Mouse (Mus musculus) MEL (cell line): ENCODE results near the gene Copz1. TPM values are rescaled to one million over a fixed set of nuclear protein-coding genes. Genes with fewer than 3 reads are reported as not detected.

Source experiments
- DNase-seq: peaks from one replicate; pipeline ENCODE4 v3.0.0; 2011; ENCODE audit warnings: low read depth, low spot score
- H3K27ac ChIP-seq: 2 replicates; pipeline ENCODE4 v1.5.1; 2012; ENCODE audit warnings: low read depth, mild to moderate bottlenecking, control low read depth, low read length, moderate library complexity; ENCODE audit not compliant: control insufficient read depth
- H3K27me3 ChIP-seq, 2 experiments: fragments of 150-350 bp in 1 of 2; sonication (generic) in 1 of 2; 2 replicates each; pipeline ENCODE4 v1.6.1; 2012; ENCODE audit warnings: low read length in 2 of 2, mild to moderate bottlenecking in 2 of 2, improper control_type of control experiment in 1 of 2, moderate library complexity in 1 of 2; ENCODE audit not compliant: insufficient read depth in 2 of 2, control insufficient read depth in 1 of 2
- H3K36me3 ChIP-seq, 2 experiments: 2 replicates each; pipeline ENCODE4 v1.6.1; 2012 to 2014; ENCODE audit warnings: low read length in 2 of 2, improper control_type of control experiment in 1 of 2, inconsistent platforms in 1 of 2, mild to moderate bottlenecking in 1 of 2; ENCODE audit not compliant: insufficient read depth in 2 of 2, control insufficient read depth in 1 of 2
- H3K4me1 ChIP-seq, 2 experiments: fragments of 150-350 bp in 1 of 2; sonication (generic) in 1 of 2; 2 replicates each; pipeline ENCODE4 v1.6.1; 2012; ENCODE audit warnings: low read length in 2 of 2, improper control_type of control experiment in 1 of 2, mild to moderate bottlenecking in 1 of 2; ENCODE audit not compliant: insufficient read depth in 2 of 2, control insufficient read depth in 1 of 2
- H3K4me3 ChIP-seq, 2 experiments: fragments of 150-350 bp in 1 of 2; sonication (generic) in 1 of 2; 2 replicates each; pipeline ENCODE4 v1.5.1; 2012; ENCODE audit warnings: low read depth in 2 of 2, low read length in 2 of 2, mild to moderate bottlenecking in 2 of 2, moderate library complexity in 2 of 2, control low read depth in 1 of 2, improper control_type of control experiment in 1 of 2; ENCODE audit not compliant: control insufficient read depth in 1 of 2, insufficient read depth in 1 of 2
- H3K79me2 ChIP-seq: 2 replicates; pipeline ENCODE4 v1.6.1; 2012; ENCODE audit warnings: mild to moderate bottlenecking, low read length, moderate library complexity; ENCODE audit not compliant: control insufficient read depth, poor library complexity, insufficient read depth
- H3K9ac ChIP-seq: 2 replicates; pipeline ENCODE4 v1.6.1; 2012; ENCODE audit warnings: low read depth, mild to moderate bottlenecking, control low read depth, low read length, moderate library complexity; ENCODE audit not compliant: control insufficient read depth, poor library complexity, severe bottlenecking
- H3K9me3 ChIP-seq: fragments of 150-350 bp; sonication (generic); replicated peaks from 2 replicates; pipeline ENCODE4 v1.6.1; 2012; ENCODE audit warnings: mild to moderate bottlenecking, low read length, improper control_type of control experiment, moderate library complexity; ENCODE audit not compliant: insufficient read depth
- BHLHE40 ChIP-seq: IDR thresholded peaks from 2 replicates; pipeline ENCODE4 v1.6.1; 2012; ENCODE audit warnings: low read depth, mild to moderate bottlenecking, inconsistent platforms, low read length, improper control_type of control experiment, borderline replicate concordance
- CHD1 ChIP-seq: IDR thresholded peaks from 2 replicates; pipeline ENCODE4 v1.6.1; 2012; ENCODE audit warnings: low read depth, mild to moderate bottlenecking, inconsistent platforms, low read length, improper control_type of control experiment
- CHD2 ChIP-seq: IDR thresholded peaks from 2 replicates; pipeline ENCODE4 v1.6.1; 2011; ENCODE audit warnings: low read length, improper control_type of control experiment
- CTCF ChIP-seq, 3 experiments: IDR thresholded peaks in 2 of 3; conservative IDR thresholded peaks in 1 of 3; 2 replicates each; pipeline ENCODE4 v1.5.1; 2011 to 2012; ENCODE audit warnings: low read length in 3 of 3, low read depth in 2 of 3, mild to moderate bottlenecking in 2 of 3, improper control_type of control experiment in 1 of 3, inconsistent platforms in 1 of 3, mixed read lengths in 1 of 3, moderate library complexity in 1 of 3; ENCODE audit not compliant: control insufficient read depth in 1 of 3, insufficient read depth in 1 of 3, poor library complexity in 1 of 3, severe bottlenecking in 1 of 3
- ELF1 ChIP-seq: IDR thresholded peaks from 2 replicates; pipeline ENCODE4 v1.6.1; 2014; ENCODE audit warnings: low read depth, mild to moderate bottlenecking, inconsistent platforms, low read length, improper control_type of control experiment, moderate library complexity
- EP300 ChIP-seq, 2 experiments: IDR thresholded peaks; 2 replicates each; pipeline ENCODE4 v1.6.1; 2011; ENCODE audit warnings: improper control_type of control experiment in 2 of 2, low read length in 2 of 2, low read depth in 1 of 2, mild to moderate bottlenecking in 1 of 2
- ETS1 ChIP-seq: IDR thresholded peaks from 2 replicates; pipeline ENCODE4 v1.6.1; 2012; ENCODE audit warnings: low read depth, mild to moderate bottlenecking, inconsistent platforms, low read length, improper control_type of control experiment, moderate library complexity
- GABPA ChIP-seq: IDR thresholded peaks from 2 replicates; pipeline ENCODE4 v1.6.1; 2012; ENCODE audit warnings: low read depth, mild to moderate bottlenecking, inconsistent platforms, low read length, improper control_type of control experiment, moderate library complexity
- GATA1 ChIP-seq: IDR thresholded peaks from 2 replicates; pipeline ENCODE4 v1.6.1; 2011; ENCODE audit warnings: low read depth, low read length, improper control_type of control experiment
- HCFC1 ChIP-seq: IDR thresholded peaks from 2 replicates; pipeline ENCODE4 v1.6.1; 2012; ENCODE audit warnings: low read depth, mild to moderate bottlenecking, inconsistent platforms, low read length, improper control_type of control experiment, moderate library complexity
- JUND ChIP-seq: IDR thresholded peaks from 2 replicates; pipeline ENCODE4 v1.6.1; 2011; ENCODE audit warnings: low read depth, mild to moderate bottlenecking, improper control_type of control experiment, low read length
- KAT2A ChIP-seq: conservative IDR thresholded peaks from 2 replicates; pipeline ENCODE4 v1.6.1; 2012; ENCODE audit warnings: low read depth, low read length, improper control_type of control experiment, inconsistent platforms
- MAFK ChIP-seq: IDR thresholded peaks from 2 replicates; pipeline ENCODE4 v1.6.1; 2011; ENCODE audit warnings: low read depth, mild to moderate bottlenecking, low read length, improper control_type of control experiment, borderline replicate concordance
- MAZ ChIP-seq: IDR thresholded peaks from 2 replicates; pipeline ENCODE4 v1.6.1; 2012; ENCODE audit warnings: low read depth, mild to moderate bottlenecking, inconsistent platforms, low read length, improper control_type of control experiment
- MEF2A ChIP-seq: IDR thresholded peaks from 2 replicates; pipeline ENCODE4 v1.6.1; 2014; ENCODE audit warnings: low read depth, mild to moderate bottlenecking, inconsistent platforms, low read length, improper control_type of control experiment; ENCODE audit not compliant: poor library complexity, insufficient replicate concordance, severe bottlenecking; ENCODE audit errors: extremely low read depth
- MXI1 ChIP-seq: IDR thresholded peaks from 2 replicates; pipeline ENCODE4 v1.6.1; 2011; ENCODE audit warnings: mild to moderate bottlenecking, low read depth, low read length, improper control_type of control experiment
- MYB ChIP-seq: IDR thresholded peaks from 2 replicates; pipeline ENCODE4 v1.6.1; 2011; ENCODE audit warnings: mild to moderate bottlenecking, low read depth, low read length, improper control_type of control experiment
- NELFE ChIP-seq: IDR thresholded peaks from 2 replicates; pipeline ENCODE4 v1.6.1; 2011; ENCODE audit warnings: low read depth, low read length, improper control_type of control experiment
- NRF1 ChIP-seq: IDR thresholded peaks from 2 replicates; pipeline ENCODE4 v1.6.1; 2014; ENCODE audit warnings: low read depth, mild to moderate bottlenecking, inconsistent platforms, low read length, improper control_type of control experiment, moderate library complexity; ENCODE audit not compliant: poor library complexity, insufficient read depth, severe bottlenecking
- POLR2A ChIP-seq, 2 experiments: IDR thresholded peaks; 2 replicates each; pipeline ENCODE4 v1.6.1; 2011 to 2012; ENCODE audit warnings: low read length in 2 of 2, mild to moderate bottlenecking in 2 of 2, control low read depth in 1 of 2, improper control_type of control experiment in 1 of 2, low read depth in 1 of 2, moderate library complexity in 1 of 2; ENCODE audit not compliant: control insufficient read depth in 1 of 2, insufficient read depth in 1 of 2, poor library complexity in 1 of 2
- POLR2AphosphoS2 ChIP-seq: IDR thresholded peaks from 2 replicates; pipeline ENCODE4 v1.6.1; 2011; ENCODE audit warnings: low read length, improper control_type of control experiment
- POLR2AphosphoS5 ChIP-seq: IDR thresholded peaks from 2 replicates; pipeline ENCODE4 v1.6.1; 2012; ENCODE audit warnings: low read depth, borderline replicate concordance, mild to moderate bottlenecking, inconsistent platforms, low read length, moderate library complexity, mixed read lengths
- RAD21 ChIP-seq: IDR thresholded peaks from 2 replicates; pipeline ENCODE4 v1.6.1; 2011; ENCODE audit warnings: mild to moderate bottlenecking, low read depth, low read length, improper control_type of control experiment
- RCOR1 ChIP-seq: IDR thresholded peaks from 2 replicates; pipeline ENCODE4 v1.6.1; 2012; ENCODE audit warnings: low read depth, mild to moderate bottlenecking, inconsistent platforms, low read length, improper control_type of control experiment
- SIN3A ChIP-seq: IDR thresholded peaks from 2 replicates; pipeline ENCODE4 v1.6.1; 2012; ENCODE audit warnings: low read length, improper control_type of control experiment, inconsistent platforms
- SMC3 ChIP-seq: IDR thresholded peaks from 2 replicates; pipeline ENCODE4 v1.6.1; 2011; ENCODE audit warnings: low read depth, low read length, improper control_type of control experiment
- TAL1 ChIP-seq: IDR thresholded peaks from 2 replicates; pipeline ENCODE4 v1.6.1; 2012; ENCODE audit warnings: mild to moderate bottlenecking, inconsistent platforms, low read length, moderate library complexity, mixed read lengths
- TBP ChIP-seq: IDR thresholded peaks from 2 replicates; pipeline ENCODE4 v1.8.0; 2011; ENCODE audit warnings: low read depth, low read length, improper control_type of control experiment
- TCF12 ChIP-seq: IDR thresholded peaks from 2 replicates; pipeline ENCODE4 v1.6.1; 2014; ENCODE audit warnings: low read depth, mild to moderate bottlenecking, inconsistent platforms, low read length, improper control_type of control experiment, moderate library complexity
- UBTF ChIP-seq: IDR thresholded peaks from 2 replicates; pipeline ENCODE4 v1.6.1; 2012; ENCODE audit warnings: low read depth, mild to moderate bottlenecking, inconsistent platforms, low read length, improper control_type of control experiment, moderate library complexity, borderline replicate concordance; ENCODE audit not compliant: insufficient read depth
- USF1 ChIP-seq: IDR thresholded peaks from 2 replicates; pipeline ENCODE4 v1.6.1; 2014; ENCODE audit warnings: low read depth, mild to moderate bottlenecking, inconsistent platforms, low read length, improper control_type of control experiment, moderate library complexity
- USF2 ChIP-seq, 2 experiments: IDR thresholded peaks; 2 replicates each; pipeline ENCODE4 v1.6.1; 2011 to 2012; ENCODE audit warnings: improper control_type of control experiment in 2 of 2, low read length in 2 of 2, borderline replicate concordance in 1 of 2, inconsistent platforms in 1 of 2, low read depth in 1 of 2, mild to moderate bottlenecking in 1 of 2; ENCODE audit not compliant: insufficient read depth in 1 of 2
- ZKSCAN1 ChIP-seq: IDR thresholded peaks from 2 replicates; pipeline ENCODE4 v1.6.1; 2012; ENCODE audit warnings: low read depth, mild to moderate bottlenecking, inconsistent platforms, low read length, improper control_type of control experiment, moderate library complexity
- ZMIZ1 ChIP-seq: IDR thresholded peaks from 2 replicates; pipeline ENCODE4 v1.6.1; 2012; ENCODE audit warnings: low read depth, mild to moderate bottlenecking, inconsistent platforms, low read length, improper control_type of control experiment, moderate library complexity
- ZNF384 ChIP-seq: IDR thresholded peaks from 2 replicates; pipeline ENCODE4 v1.6.1; 2012; ENCODE audit warnings: low read depth, mild to moderate bottlenecking, inconsistent platforms, low read length, improper control_type of control experiment
- polyA plus RNA-seq, 2 experiments: library from polyadenylated mRNA; stranded (reverse) in 1 of 2; unstranded in 1 of 2; fragments of >175 nt in 1 of 2; fragments of >200 nt in 1 of 2; gene quantifications; 2 replicates each; pipeline versions ENCODE4 v1.2.1 to v1.2.4; 2012; ENCODE audit warnings: low replicate concordance in 2 of 2, low read depth in 1 of 2; ENCODE audit not compliant: insufficient read length in 2 of 2, insufficient read depth in 1 of 2, missing spikeins in 1 of 2
- total RNA-seq: library from RNA; depleted of rRNA; stranded (reverse); fragments of 300-350 nt; gene quantifications from 2 replicates; pipeline ENCODE4 v1.2.3, GENCODE M21; 2012

The Copz1 gene
- total and polyA plus RNA-seq, 3 experiments: 46.7 to 822 (median 117) TPM

DNA sequence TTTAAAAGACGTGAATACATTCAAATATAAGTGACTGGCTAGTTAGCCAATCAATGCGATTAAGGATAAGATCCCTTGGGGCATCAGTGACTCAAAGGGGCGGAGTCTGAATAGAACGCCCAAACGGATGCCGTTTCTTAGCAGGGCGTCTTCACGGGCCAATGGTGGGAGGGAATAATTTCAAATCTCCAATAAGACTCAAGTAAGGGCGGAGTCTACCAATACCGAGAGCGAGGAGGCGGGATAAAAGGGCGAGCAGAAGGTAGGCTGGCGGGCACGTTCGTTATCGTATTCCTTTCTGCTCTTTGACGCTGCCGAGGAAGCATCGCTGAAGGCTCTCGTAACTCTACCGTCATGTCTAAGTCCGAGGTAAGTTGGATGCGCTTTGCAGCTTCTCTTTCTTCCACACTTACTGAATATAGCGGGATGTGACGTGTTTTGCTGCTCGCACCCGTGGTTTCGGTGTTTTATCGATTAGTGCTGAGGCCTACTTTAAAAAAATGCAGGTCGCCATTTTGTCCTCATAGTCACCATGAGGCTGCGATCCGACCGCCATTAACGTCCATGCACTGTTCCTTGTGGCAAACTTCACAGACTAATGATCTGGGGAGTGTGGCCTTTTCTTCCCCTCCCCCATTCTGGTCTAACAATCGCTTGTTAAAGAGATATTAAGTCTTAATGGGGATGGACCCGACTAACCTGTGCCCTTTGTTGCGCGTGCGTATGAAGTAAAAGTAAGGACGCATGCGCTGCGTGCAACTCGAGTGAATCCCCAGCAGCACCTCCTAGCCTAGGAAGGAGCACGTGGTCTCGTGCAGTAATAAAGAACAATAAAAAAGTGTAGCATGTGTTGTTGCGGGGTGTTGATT is 32.1 kb upstream of the Copz1 start, which contains the start of gene Hnrnpa1:
TSS of gene Hnrnpa1 (plus strand) at position 273 of the 869 bp plus-strand sequence.
- Histone ChIP-seq H3K9ac (peak within 1 kb of the TSS; percentile 100), H3K9me3 (no peaks in the 10 kb centered on the region), H3K79me2 (peaks cover 69% of the 10 kb centered on the region), H3K4me3 (peak within 1 kb of the TSS; percentile 71 to 98), H3K27ac (peak within 1 kb of the TSS; percentile 99), H3K4me1 (0 out of 4 replicates have a peak, but pooled peaks cover 0 to 2% of the 10 kb centered on the region in 2 experiments), H3K36me3 (peaks cover 0 to 23% of the 10 kb centered on the region in 2 experiments), H3K27me3 (no peaks in the 10 kb centered on the region)
- DNase-seq: peak; percentile 95
- TF ChIP-seq MYB: no peak
- TF ChIP-seq GATA1: no peak; the same call in none of the 2 replicates
- TF ChIP-seq RCOR1: no peak
- TF ChIP-seq ETS1: no peak
- TF ChIP-seq TAL1: no peak
- TF ChIP-seq JUND: no peak
- TF ChIP-seq MXI1: peak; percentile 88
- TF ChIP-seq POLR2A (IDR thresholded peaks at IDR 0.05; ENCODE audit: control insufficient read depth in 1 of 2, insufficient read depth in 1 of 2, low read depth in 1 of 2, low read length in 2 of 2, poor library complexity in 1 of 2): peak; percentile 36 to 93
- TF ChIP-seq SMC3: no peak
- no peak for TF ChIP-seq GABPA
- TF ChIP-seq USF1: peak; percentile 54; the same call in 1 of the 2 replicates
- TF ChIP-seq CHD1: 0 out of 2 replicates have a peak, but pooled peaks have one; percentile 64
- TF ChIP-seq USF2 (IDR thresholded peaks at IDR 0.05; ENCODE audit: borderline replicate concordance in 1 of 2, insufficient read depth in 1 of 2, low read depth in 1 of 2, low read length in 2 of 2): no peak
- TF ChIP-seq CTCF (IDR thresholded peaks at IDR 0.05 in 2 of 3, conservative IDR thresholded peaks at IDR 0.05 in 1 of 3; ENCODE audit: control insufficient read depth in 1 of 3, insufficient read depth in 1 of 3, low read depth in 2 of 3, low read length in 3 of 3, poor library complexity in 1 of 3, severe bottlenecking in 1 of 3): no peak
- TF ChIP-seq NELFE: peak; percentile 78
- no peak for TF ChIP-seq ZKSCAN1
- TF ChIP-seq MAFK: no peak
- TF ChIP-seq CHD2: peak; percentile 18; the same call in 1 of the 2 replicates
- no peak for TF ChIP-seq RAD21
- no peak for TF ChIP-seq MAZ
- peak; percentile 68 for TF ChIP-seq POLR2AphosphoS2
- peak; percentile 90 for TF ChIP-seq POLR2AphosphoS5
- TF ChIP-seq SIN3A: peak; percentile 5
- TF ChIP-seq MEF2A: no peak
- peak; percentile 62; the same call in 1 of the 2 replicates for TF ChIP-seq HCFC1
- peak; percentile 88; the same call in 1 of the 2 replicates for TF ChIP-seq ZMIZ1
- TF ChIP-seq TBP: peak; percentile 97
- peak; percentile 78 for TF ChIP-seq NRF1
- TF ChIP-seq UBTF: no peak
- TF ChIP-seq ZNF384: no peak; the same call in 1 of the 2 replicates
- TF ChIP-seq ELF1: no peak
- no peak for TF ChIP-seq EP300 (IDR thresholded peaks at IDR 0.05; ENCODE audit: low read depth in 1 of 2, low read length in 2 of 2)
- peak; percentile 16 for TF ChIP-seq KAT2A
- peak; percentile 50; the same call in 1 of the 2 replicates for TF ChIP-seq TCF12
- no peak for TF ChIP-seq BHLHE40
